Mouse (Mus musculus) frontal cortex, postnatal 36 days (tissue): ENCODE data around the gene Nol12.

ENCODE experiments used
- DNase-seq, 2 experiments: peaks; one replicate each; pipeline ENCODE4 v3.0.0; 2022; ENCODE audit warnings: low spot score in 2 of 2

Gene Nol12

DNA sequence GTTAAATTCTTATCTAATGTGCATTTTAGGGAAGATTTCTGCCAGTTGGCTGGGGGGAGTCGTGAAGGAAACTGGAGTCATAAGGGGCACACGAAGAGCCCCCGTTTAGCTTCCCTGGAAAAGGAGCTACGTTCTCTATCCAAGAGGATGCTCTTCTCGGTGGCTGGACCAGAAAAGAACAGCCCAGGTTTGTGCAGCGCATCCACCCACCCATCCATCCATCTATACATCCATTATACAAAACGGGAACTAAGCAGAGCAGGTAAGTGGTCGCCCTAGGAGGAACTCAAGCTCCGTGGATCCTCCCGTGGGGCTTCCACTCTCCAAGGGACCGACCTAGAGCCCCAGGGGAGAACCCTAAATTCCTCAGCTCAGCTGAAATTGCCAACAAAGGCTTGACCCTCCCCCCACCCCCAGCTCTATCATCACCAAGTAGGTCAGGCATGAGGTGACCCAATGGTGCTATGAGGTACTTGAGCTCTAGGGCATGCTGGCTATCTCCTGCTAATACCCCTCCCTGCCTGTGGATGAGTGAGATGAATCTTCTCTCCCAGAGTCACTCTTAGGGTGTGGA is 13.5 kb downstream of the Nol12 start:
- DNase-seq = no peak

GRCm38 (mm10) chr15:78948883-78949282 is 14.2 kb downstream of the Nol12 start:
- no peak for DNase-seq

DNA sequence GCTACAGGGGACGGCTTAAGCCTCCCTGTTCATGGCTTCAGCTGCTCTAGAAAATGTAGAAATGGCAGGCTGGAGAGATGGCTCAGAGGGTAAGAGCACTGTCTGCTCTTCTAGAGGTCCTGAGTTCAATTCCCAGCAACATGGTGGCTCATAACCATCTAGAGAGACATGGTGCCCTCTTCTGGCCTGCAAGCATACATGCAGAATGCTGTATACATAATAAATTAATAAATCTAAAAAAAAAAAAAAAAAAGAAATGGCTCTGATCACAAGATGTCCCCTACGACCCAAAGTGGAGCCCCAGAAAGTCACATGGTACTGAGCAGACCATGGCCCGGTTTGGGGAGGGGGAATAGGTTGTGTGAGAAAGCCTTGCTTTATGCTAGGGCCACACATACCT is 20.9 kb downstream of the Nol12 start:
- DNase-seq = no peak

GRCm38 (mm10) chr15:78956351-78956750 is 21.6 kb downstream of the Nol12 start:
- no peak for DNase-seq

DNA sequence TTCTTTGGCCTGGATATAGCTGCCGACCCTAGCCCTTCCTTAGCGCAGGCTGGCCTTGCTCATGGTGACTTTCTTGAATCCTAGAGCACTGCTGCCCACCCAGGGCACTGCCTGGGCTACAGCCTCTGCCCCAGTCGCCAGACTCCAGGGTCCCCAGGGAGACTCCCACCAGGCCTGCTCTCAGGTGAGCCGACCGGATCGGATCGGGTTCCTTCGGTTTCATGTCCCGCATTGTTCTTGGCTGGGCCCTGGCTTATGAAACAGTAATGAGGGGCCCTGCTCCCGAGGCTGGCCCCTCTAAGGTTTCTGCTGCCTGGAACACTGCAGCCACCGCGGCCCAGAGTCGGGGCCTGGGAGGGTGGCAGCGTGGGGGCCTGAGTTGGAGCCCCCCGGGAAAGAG is 22.3 kb downstream of the Nol12 start:
- DNase-seq = no peak

- DNase-seq = no peak
These were observed 24.8 kb downstream of the Nol12 start for GRCm38 (mm10) chr15:78959537-78959936.

- no peak for DNase-seq
These were observed 25.4 kb downstream of the Nol12 start for GRCm38 (mm10) chr15:78960088-78960487.

DNA sequence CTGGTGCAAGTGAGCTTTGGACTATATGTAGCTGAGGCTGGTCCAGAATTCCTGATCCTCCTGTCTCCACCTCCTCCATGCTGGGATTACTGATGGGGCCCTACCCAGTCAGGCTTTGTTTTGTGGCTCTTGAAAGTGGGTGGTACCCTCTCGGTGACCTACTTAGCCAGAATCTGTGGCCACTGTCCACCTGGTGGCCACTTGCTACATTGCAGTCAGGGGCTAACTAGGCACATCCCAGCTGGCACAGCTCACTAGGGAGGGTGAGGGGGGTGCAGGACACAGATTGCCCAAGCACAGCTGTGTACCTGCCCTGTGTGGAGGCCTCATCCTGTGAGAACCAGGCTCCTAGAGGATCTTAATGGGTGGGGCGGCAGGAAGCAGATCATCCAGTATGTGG is 28.2 kb downstream of the Nol12 start:
- DNase-seq = peak in 1 of 2 experiments; percentile 44

DNA sequence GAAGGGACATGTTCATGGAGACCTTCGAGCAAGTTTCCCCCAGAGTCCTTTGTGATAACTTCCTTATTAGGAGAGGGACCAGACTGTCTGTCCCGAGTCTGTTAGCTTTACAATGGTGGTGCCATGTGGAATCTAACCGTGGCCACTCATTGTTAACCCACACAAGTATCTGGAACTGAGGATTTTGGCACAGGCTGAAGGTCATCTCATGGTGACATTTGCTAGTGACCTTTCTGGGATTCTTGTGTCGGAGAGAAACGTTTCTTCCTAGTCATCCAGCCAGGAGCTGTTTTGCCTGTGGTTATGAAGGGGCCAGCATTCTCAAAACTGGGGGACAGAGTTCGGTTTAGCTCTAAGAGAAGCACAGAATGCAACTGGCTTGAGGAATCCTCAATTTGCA is 36.9 kb downstream of the Nol12 start:
- no peak for DNase-seq

DNA sequence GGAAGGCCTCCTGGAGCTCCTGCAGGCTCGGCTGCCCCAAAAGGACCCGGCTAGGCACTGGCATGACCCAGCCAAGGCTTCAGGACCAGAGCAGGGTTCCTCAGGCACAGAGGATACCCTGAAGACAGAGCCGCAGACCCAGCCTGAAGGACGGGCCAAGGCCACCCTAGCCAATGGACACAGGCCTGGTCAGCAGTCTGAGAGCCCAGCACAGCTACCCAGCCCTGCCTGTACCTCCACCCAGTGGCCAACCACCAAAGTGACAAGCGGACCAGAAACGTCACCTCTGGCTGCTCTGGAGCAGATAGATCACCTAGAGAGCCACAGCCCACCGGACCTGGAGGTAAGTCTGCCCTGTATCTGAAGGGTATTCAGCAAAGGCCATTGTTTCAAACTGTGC is 39.2 kb downstream of the Nol12 start:
- DNase-seq = no peak

- DNase-seq = no peak
These were observed 43.0 kb downstream of the Nol12 start for GRCm38 (mm10) chr15:78977676-78978159.

GRCm38 (mm10) chr15:78978875-78979274 is 44.1 kb downstream of the Nol12 start:
- DNase-seq = no peak

GRCm38 (mm10) chr15:78980084-78980483 is 45.4 kb downstream of the Nol12 start:
- DNase-seq = no peak

- DNase-seq = peak in 1 of 2 experiments; percentile 24
These were observed 48.1 kb downstream of the Nol12 start for GRCm38 (mm10) chr15:78982658-78983435.

DNA sequence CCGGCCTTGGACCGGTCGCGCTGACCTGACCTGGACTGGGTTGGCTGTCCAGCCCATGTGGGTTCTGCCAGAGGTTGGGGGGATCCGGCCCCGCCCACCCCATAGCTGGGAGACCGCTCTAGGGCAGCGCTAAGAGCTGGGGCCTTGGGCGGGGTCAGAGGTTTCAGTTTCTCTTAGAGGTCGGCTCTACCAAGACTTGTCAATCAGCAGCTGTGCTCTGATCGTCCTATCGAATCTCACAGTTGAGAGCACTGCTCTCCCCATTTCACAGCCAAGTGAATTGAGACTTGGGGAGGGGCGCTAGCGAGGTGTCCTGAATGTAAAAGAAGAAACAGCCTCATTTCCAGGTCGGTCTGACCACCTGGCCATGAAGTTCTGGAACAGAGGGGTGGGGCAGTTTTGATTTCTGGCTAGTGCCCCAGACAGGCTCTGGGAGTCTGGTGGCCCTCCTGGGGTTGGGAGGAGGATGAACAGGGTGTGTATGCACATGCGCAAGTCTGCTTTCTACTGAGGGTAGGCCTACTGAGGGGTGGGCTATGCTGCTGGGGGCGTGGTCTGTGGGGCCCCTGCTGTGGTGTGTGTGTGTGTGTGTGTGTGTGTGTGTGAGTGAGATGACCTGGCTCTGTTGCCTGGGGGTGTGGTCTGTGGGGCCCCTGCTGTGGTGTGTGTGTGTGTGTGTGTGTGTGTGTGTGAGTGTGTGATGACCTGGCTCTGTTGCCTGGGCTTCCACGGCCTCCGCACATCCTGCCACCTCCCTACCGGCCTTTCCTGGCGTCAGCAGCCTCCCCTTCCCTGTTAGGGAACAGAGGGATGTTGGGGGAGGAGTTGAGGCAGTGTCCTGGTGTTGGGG is 48.9 kb downstream of the Nol12 start:
- DNase-seq = peak in 1 of 2 experiments; percentile 13

DNA sequence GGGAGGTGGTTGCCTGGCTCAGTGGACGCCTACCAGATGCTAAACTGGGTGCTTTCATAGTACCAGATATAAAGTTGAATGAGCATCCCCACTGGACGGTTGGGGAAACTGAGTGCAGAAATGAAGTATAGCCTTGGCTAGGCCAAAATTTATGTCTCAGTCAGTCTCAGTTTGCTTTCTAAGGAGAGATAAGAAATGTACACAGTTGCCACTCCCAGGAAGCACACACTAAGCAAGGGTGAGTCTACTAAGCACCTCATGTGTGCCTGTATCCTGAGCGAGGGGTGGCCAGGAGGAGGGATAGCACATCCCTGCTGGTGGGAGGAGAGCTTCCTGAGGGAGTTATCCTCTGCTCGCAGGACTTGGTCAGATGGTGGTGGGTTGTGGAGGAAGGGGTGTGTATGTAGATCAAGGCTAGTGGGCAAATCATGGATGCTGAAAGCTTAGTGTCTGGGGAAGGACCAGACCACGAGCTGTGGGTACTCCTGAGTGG is 49.6 kb downstream of the Nol12 start:
- DNase-seq = peak in 1 of 2 experiments; percentile 3

DNA sequence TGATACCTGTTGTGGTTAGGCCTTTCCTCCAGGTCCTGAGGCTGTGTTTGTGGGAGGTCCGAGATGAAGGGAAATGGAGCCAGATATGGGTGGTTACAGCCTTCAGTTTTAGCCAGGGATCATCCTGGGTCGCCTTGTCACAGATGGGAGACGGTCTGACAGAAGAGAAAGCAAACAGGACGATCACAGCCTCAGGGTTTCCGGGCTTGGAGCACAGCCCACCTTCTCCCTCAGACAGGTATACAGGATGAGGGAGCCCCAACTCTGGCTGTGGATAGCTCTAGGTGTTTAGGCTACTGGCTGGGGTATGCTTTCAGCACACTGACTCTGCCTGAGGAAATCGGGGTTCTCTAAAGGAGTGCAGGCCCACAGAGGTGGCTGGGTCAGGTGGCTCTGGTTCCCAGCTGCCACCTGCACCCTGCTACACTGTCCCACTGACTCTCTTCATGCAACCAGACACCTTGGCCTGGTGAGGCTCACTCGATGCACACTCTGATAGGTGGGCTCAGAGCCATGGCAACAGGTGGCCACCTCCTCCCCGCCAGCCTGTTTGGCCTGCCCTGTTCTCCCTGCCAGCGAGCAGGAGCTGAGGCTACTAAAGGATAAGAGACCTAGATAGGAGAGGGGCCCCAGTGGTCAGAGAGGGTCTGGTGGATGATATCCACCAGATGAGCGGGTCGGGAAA is 51.9 kb downstream of the Nol12 start:
- DNase-seq = no peak

- DNase-seq = peak; percentile 85 to 91
These were observed 53.8 kb downstream of the Nol12 start for GRCm38 (mm10) chr15:78988499-78988971.

GRCm38 (mm10) chr15:78989152-78990092 is 54.7 kb downstream of the Nol12 start:
- no peak for DNase-seq

DNA sequence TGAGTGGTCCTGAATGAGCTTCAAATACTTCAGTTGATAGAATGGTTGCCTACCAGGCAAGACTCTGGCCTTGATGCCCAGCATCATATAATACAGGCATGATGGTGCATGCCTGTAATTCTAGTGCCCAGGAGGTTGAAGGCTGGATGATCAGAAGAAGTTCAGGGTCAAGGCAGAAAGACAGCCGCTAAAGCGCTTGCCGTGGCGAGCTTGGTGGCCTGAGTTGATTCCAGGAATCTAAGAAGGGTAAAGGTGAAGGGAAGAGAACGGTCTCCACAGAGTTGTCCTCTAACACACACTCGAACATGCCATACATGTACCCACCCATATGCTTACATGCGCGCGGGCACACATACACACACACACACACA is 55.3 kb downstream of the Nol12 start:
- no peak for DNase-seq
